Mouse (Mus musculus) gastrocnemius, adult 8-10 months (tissue): ENCODE results near the gene Speer4f2. TPM values are rescaled to one million over a fixed set of nuclear protein-coding genes. Genes with fewer than 3 reads are reported as not detected.

Experiments
- total RNA-seq, 4 experiments: library from RNA; stranded (reverse); gene quantifications; 2 replicates each; pipeline ENCODE4 v1.2.4; 2022

Speer4f2 gene
- total RNA-seq, 4 experiments from 2014 or later, result not detected

Other genes starting within 250 kb of the Speer4f2 start
- not detected for gene Speer4f1, start 102.9 kb downstream of the Speer4f2 start, total RNA-seq
- gene Sema3c, start 201.1 kb downstream of the Speer4f2 start, total RNA-seq, result 10 to 100 TPM; 47.8 to 59.3 (median 49.8) TPM